Mouse (Mus musculus) hematopoietic stem cell, adult 5-6 weeks (primary cell): ENCODE measurements around the gene Zrsr1. TPM values are rescaled to one million over a fixed set of nuclear protein-coding genes. Genes with fewer than 3 reads are reported as not detected.

Experiments used
- total RNA-seq: library from RNA; stranded (forward); fragments of 172-1452, 232-1000 nt; gene quantifications from 2 replicates; pipeline ENCODE4 v1.2.3, GENCODE M21; 2017

The Zrsr1 gene
- total RNA-seq, 1 experiment from 2014 or later: 49.6 TPM

Other genes with a start within 250 kb of the Zrsr1 start
- gene B3gnt2, start 111.0 kb upstream of the Zrsr1 start, total RNA-seq: 13.7 and 19.1 TPM in 2 replicates
- gene Gm28048, start 10.1 kb downstream of the Zrsr1 start, total RNA-seq: 36.3 and 52.4 TPM in 2 replicates
- 66.7 and 79.5 TPM in 2 replicates for gene Commd1, start 10.4 kb downstream of the Zrsr1 start, total RNA-seq
- gene Cct4, start 18.5 kb downstream of the Zrsr1 start, total RNA-seq: 299 and 343 TPM in 2 replicates
- 2.3 and 4.2 TPM in 2 replicates for gene Fam161a, start 35.5 kb downstream of the Zrsr1 start, total RNA-seq